Mouse (Mus musculus): ENCODE measurements around the gene 1700057G04Rik.

DNA sequence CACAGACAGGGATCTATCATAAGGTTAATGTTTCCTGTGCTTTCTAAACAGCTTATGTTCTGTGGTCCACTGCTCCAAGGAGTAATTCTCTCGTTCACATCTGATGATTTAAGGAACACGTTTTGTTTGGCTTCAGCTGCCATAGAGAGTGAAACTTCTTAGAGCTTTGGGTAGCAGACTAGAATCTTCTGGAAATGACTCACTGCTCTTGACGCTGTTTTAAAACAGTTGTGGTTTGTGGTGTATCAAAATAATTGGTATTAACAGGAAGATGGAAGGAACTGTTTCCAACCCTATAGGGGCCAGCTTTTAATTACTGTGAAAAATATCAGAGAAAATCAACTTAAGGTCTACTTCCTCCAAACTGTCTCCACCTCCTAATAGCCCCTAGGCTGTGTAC lies 75.2 kb downstream of the 1700057G04Rik start:
- TF ChIP-seq JUND (IDR thresholded peaks at IDR 0.05; ENCODE audit: low read depth, low read length) (no peak), POLR2A (IDR thresholded peaks at IDR 0.05; ENCODE audit: control insufficient read depth in 1 of 2, insufficient read depth in 1 of 2, low read depth in 1 of 2, low read length in 2 of 2, poor library complexity in 1 of 2) (no peak), MYC (IDR thresholded peaks at IDR 0.05; ENCODE audit: low read depth, low read length) (no peak), CTCF (IDR thresholded peaks at IDR 0.05 in 2 of 3, conservative IDR thresholded peaks at IDR 0.05 in 1 of 3; ENCODE audit: control insufficient read depth in 1 of 3, insufficient read depth in 1 of 3, low read depth in 2 of 3, low read length in 3 of 3, poor library complexity in 1 of 3, severe bottlenecking in 1 of 3) (no peak), TBP (IDR thresholded peaks at IDR 0.05; ENCODE audit: low read depth, low read length) (no peak), NELFE (IDR thresholded peaks at IDR 0.05; ENCODE audit: low read depth, low read length) (no peak), SMC3 (IDR thresholded peaks at IDR 0.05; ENCODE audit: low read depth, low read length) (no peak), RAD21 (IDR thresholded peaks at IDR 0.05; ENCODE audit: low read depth, low read length) (no peak), MAX (IDR thresholded peaks at IDR 0.05; ENCODE audit: low read length) (no peak), ELF1 (IDR thresholded peaks at IDR 0.05; ENCODE audit: low read depth, low read length) (no peak)
